Mouse (Mus musculus) hindbrain, postnatal 0 days (tissue): ENCODE data around the gene Ybx2. TPM values are rescaled to one million over a fixed set of nuclear protein-coding genes. Genes with fewer than 3 reads are reported as not detected.
A peak's percentile ranks its signal among the peaks of the same experiment; 100 is the strongest.

Experiments
- ATAC-seq: fragments of 200-750 bp; cut with Nextera tagmentation; 2 replicates; pipeline ENCODE4 v1.8.0; 2017; ENCODE audit warnings: mild to moderate bottlenecking, moderate TSS enrichment, moderate library complexity
- DNase-seq: peaks from one replicate; pipeline ENCODE4 v3.0.0-alpha.2; 2015; ENCODE audit warnings: low spot score
- H3K27ac ChIP-seq: fragments of 300-500 bp; sonication (generic); 2 replicates; pipeline ENCODE4 v1.5.1; 2014; ENCODE audit warnings: mild to moderate bottlenecking
- H3K27me3 ChIP-seq: fragments of 300-500 bp; sonication (generic); 2 replicates; pipeline ENCODE4 v1.6.1; 2014; ENCODE audit warnings: low read length, mixed read lengths; ENCODE audit not compliant: insufficient read depth
- H3K36me3 ChIP-seq: fragments of 300-500 bp; sonication (generic); 2 replicates; pipeline ENCODE4 v1.6.1; 2014; ENCODE audit warnings: low read length, mixed read lengths; ENCODE audit not compliant: insufficient read depth
- H3K4me1 ChIP-seq: fragments of 300-500 bp; sonication (generic); 2 replicates; pipeline ENCODE4 v1.6.1; 2014; ENCODE audit warnings: antibody characterized with exemption, low read length, mixed read lengths; ENCODE audit not compliant: insufficient read depth
- H3K4me2 ChIP-seq: fragments of 300-500 bp; sonication (generic); 2 replicates; pipeline ENCODE4 v1.6.1; 2014; ENCODE audit warnings: low read depth, mild to moderate bottlenecking, low read length, moderate library complexity, mixed read lengths
- H3K4me3 ChIP-seq: fragments of 300-500 bp; sonication (generic); 2 replicates; pipeline ENCODE4 v1.5.1; 2014; ENCODE audit warnings: low read length
- H3K9ac ChIP-seq: fragments of 300-500 bp; sonication (generic); replicated peaks from 2 replicates; pipeline ENCODE4 v1.6.1; 2014; ENCODE audit warnings: mild to moderate bottlenecking, low read length, moderate library complexity, mixed read lengths
- H3K9me3 ChIP-seq: fragments of 300-500 bp; sonication (generic); 2 replicates; pipeline ENCODE4 v1.6.1; 2016; ENCODE audit warnings: low read length, mixed read lengths
- CTCF ChIP-seq: IDR thresholded peaks from 2 replicates; pipeline ENCODE4 v1.5.1; 2016; ENCODE audit warnings: antibody characterized with exemption, control low read depth, low read depth
- WGBS: fragments of 180-500 bp; shearing (Covaris S2); extraction: QIAGEN DNeasy Blood & Tissue Kit; methylation state at CpG from one replicate; pipeline ENCODE4 v1.1.7; 2014; 5-methylcytosine and 5-hydroxymethylcytosine counted together
- polyA plus RNA-seq: library from polyadenylated mRNA; unstranded; fragments of >200 nt; fragmentation: Nextera tagmentation; extraction: Ambion mirVana; gene quantifications from 2 replicates; pipeline ENCODE4 v1.2.1, GENCODE M21; 2015
- total RNA-seq: library from RNA; depleted of rRNA; stranded (reverse); fragments of >200 nt; gene quantifications from 2 replicates; pipeline ENCODE4 v1.2.3, GENCODE M21; 2014

Ybx2 gene
- total and polyA plus RNA-seq, 2 experiments from 2014 or later: 3.3 to 23.9 TPM

- peak overlapping the region; percentile 91 for H3K4me2 ChIP-seq
- H3K27ac ChIP-seq: peak overlapping the region; percentile 99
- H3K9ac ChIP-seq: peak overlapping the region; percentile 92
- 0% methylated on average over 45 of the region's 60 CpGs for WGBS
- H3K9me3 ChIP-seq: no peaks in the 10 kb centered on the region
- ATAC-seq (peak; percentile 97), DNase-seq (peak; percentile 98)
- TF ChIP-seq CTCF: no peak
- H3K27me3 ChIP-seq: no peaks in the 10 kb centered on the region
- peak overlapping the region; percentile 86 for H3K4me3 ChIP-seq
- H3K4me1 ChIP-seq: peaks cover 13% of the 10 kb centered on the region
- peaks cover 18% of the 10 kb centered on the region for H3K36me3 ChIP-seq
Measured at GRCm38 (mm10) chr11:69980196-69981140, 44.9 kb downstream of the Ybx2 start.

DNA sequence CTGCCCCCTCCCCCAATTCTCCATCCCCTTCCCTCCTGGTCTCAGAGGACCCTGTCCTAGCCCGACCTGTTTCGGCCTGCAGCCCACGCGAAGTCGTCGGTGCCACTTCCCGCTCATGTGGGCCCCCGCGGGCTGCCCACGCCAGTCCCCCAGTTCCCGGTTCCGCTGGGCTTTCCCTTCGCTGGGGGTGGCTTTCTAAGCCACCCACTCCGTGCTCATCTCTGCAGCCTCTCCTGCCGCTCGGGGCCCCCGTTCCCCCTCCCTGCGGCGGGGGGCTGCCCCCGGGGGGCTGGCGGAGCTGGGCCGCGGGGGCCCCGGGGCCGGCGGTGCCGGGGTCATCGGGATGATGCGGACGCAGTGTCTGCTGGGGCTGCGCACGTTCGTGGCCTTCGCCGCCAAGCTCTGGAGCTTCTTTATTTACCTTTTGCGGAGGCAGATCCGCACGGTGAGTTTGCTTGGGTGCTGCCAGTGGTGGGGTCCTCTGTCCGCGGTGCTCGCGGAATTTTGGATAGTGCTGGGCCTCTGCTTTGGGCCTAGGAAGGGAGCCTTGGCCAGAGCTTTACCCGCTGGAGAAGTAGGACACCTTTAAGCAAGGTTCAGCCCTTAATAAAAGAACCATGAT lies 45.7 kb downstream of the Ybx2 start, which contains the start of gene Ctdnep1:
Gene Ctdnep1, plus strand, starts transcription at position 16 of the 622 bp plus-strand sequence.
- Histone ChIP-seq H3K9ac (peak within 1 kb of the TSS; percentile 92), H3K4me1 (peaks cover 13% of the 10 kb centered on the region), H3K4me2 (peak within 1 kb of the TSS; percentile 91), H3K27ac (peak within 1 kb of the TSS; percentile 99), H3K27me3 (no peaks in the 10 kb centered on the region), H3K9me3 (no peaks in the 10 kb centered on the region), H3K4me3 (peak within 1 kb of the TSS; percentile 86), H3K36me3 (peaks cover 17% of the 10 kb centered on the region)
- peak; percentile 27 for DNase-seq
- no peak for ATAC-seq
- no peak for TF ChIP-seq CTCF
- WGBS: 0% methylated on average over 28 of the region's 43 CpGs

DNA sequence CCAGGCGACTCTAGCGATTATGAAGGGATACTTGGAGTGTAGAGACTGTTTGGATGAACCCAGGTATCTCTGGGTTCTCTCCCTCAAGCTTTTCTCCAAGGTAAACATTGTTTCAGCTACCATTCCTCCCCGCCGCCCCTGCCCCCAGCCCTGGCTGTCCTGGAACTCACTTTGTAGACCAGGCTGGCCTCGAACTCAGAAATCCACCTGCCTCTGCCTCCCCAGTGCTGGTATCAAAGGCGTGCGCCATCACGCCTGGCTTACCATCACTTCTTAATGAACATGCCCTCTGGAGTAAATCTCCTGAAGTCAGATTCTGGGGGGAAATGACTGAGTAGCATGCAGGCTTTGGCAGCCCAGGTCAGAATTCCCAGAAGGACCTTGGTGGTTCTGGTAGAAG lies 46.6 kb downstream of the Ybx2 start, which contains the start of gene Elp5:
Gene Elp5, minus strand, starts transcription at position 293 of the 400 bp plus-strand sequence.
- no peaks in the 10 kb centered on the region for H3K9me3 ChIP-seq
- H3K36me3 ChIP-seq: peaks cover 17% of the 10 kb centered on the region
- ATAC-seq: no peak
- peak within 1 kb of the TSS; percentile 91 for H3K4me2 ChIP-seq
- 56% methylated on average over 8 of the region's 8 CpGs for WGBS
- H3K4me3 ChIP-seq: peak within 1 kb of the TSS; percentile 86
- no peaks in the 10 kb centered on the region for H3K27me3 ChIP-seq
- no peak for TF ChIP-seq CTCF
- no peak for DNase-seq
- H3K9ac ChIP-seq: peak within 1 kb of the TSS; percentile 92
- H3K4me1 ChIP-seq: peaks cover 13% of the 10 kb centered on the region
- H3K27ac ChIP-seq: peak within 1 kb of the TSS; percentile 99

GRCm38 (mm10) chr11:69982877-69983276 lies 47.3 kb downstream of the Ybx2 start:
- H3K4me1 ChIP-seq: peaks cover 13% of the 10 kb centered on the region
- no peaks in the 10 kb centered on the region for H3K9me3 ChIP-seq
- peak overlapping the region; percentile 91 for H3K4me2 ChIP-seq
- DNase-seq: no peak
- H3K9ac ChIP-seq: peak overlapping the region; percentile 92; the same call in 1 of the 2 replicates
- ATAC-seq: no peak
- H3K4me3 ChIP-seq: 0 out of 2 replicates have a peak overlapping the region, but pooled peaks have one; percentile 5
- no peaks in the 10 kb centered on the region for H3K27me3 ChIP-seq
- TF ChIP-seq CTCF: no peak
- 16% methylated on average over 5 of the region's 5 CpGs for WGBS
- no peak overlapping the region for H3K27ac ChIP-seq
- peaks cover 22% of the 10 kb centered on the region for H3K36me3 ChIP-seq

DNA sequence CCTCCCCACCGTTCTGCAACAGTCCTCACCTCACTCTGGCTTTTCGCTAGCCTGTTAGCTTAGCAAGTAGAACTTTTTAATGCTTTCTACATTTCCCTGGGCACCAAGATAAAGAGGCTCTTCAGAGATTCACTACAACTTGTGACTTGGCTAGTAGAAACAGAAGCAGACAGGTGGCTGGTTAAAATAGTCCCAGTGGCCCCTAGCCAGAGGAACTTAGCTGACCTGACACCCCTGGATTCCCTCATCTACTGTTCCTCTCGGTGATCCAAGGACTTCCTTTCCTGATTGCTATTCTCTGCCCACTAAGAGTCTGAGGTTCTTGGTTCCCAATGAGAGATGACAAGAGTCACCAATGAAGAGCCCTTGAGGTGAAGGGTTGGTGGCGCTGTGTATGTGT lies 47.8 kb downstream of the Ybx2 start:
- Histone ChIP-seq H3K9me3 (no peaks in the 10 kb centered on the region), H3K27me3 (no peaks in the 10 kb centered on the region), H3K4me3 (no peak overlapping the region), H3K36me3 (peaks cover 27% of the 10 kb centered on the region), H3K4me2 (peak overlapping the region; percentile 91), H3K4me1 (peaks cover 13% of the 10 kb centered on the region), H3K9ac (0 out of 2 replicates have a peak overlapping the region, but pooled peaks have one; percentile 92), H3K27ac (no peak overlapping the region)
- 87% methylated on average over 4 of the region's 4 CpGs for WGBS
- ATAC-seq: no peak
- no peak for TF ChIP-seq CTCF
- DNase-seq: no peak

GRCm38 (mm10) chr11:69984431-69984830 lies 48.8 kb downstream of the Ybx2 start:
- no peak for TF ChIP-seq CTCF
- H3K4me3 ChIP-seq: no peak overlapping the region
- no peak overlapping the region for H3K27ac ChIP-seq
- 89% methylated on average over 8 of the region's 8 CpGs for WGBS
- no peak overlapping the region for H3K4me2 ChIP-seq
- ATAC-seq: no peak
- H3K9ac ChIP-seq: no peak overlapping the region
- H3K4me1 ChIP-seq: peaks cover 13% of the 10 kb centered on the region
- DNase-seq: no peak
- H3K9me3 ChIP-seq: no peaks in the 10 kb centered on the region
- H3K27me3 ChIP-seq: no peaks in the 10 kb centered on the region
- peaks cover 38% of the 10 kb centered on the region for H3K36me3 ChIP-seq
